Mouse (Mus musculus): ENCODE data around the gene Atxn7. TPM values are rescaled to one million over a fixed set of nuclear protein-coding genes. Genes with fewer than 3 reads are reported as not detected.
A peak's percentile ranks its signal among the peaks of the same experiment; 100 is the strongest.

Gene Atxn7
- polyA plus RNA-seq, 1 experiment from 2014 or later = 3.0 TPM

GRCm38 (mm10) chr14:13960482-13961325, 536 bp upstream of the Atxn7 start:
- peak; percentile 83 for DNase-seq (ENCODE audit: low spot score)
- Histone ChIP-seq H3K9me3 (no peaks in the 10 kb centered on the region), H3K27ac (peak overlapping the region; percentile 99), H3K4me3 (peak overlapping the region; percentile 96), H3K36me3 (peaks cover 5% of the 10 kb centered on the region), H3K4me1 (peaks cover 7% of the 10 kb centered on the region; the same call in 1 of the 2 replicates), H3K27me3 (ENCODE audit: insufficient read depth, poor library complexity, severe bottlenecking) (peaks cover 10% of the 10 kb centered on the region)
- 1% methylated on average over 66 of the region's 75 CpGs for WGBS

- H3K4me1 ChIP-seq = peaks cover 7% of the 10 kb centered on the region; the same call in 1 of the 2 replicates
- H3K27me3 ChIP-seq (ENCODE audit: insufficient read depth, poor library complexity, severe bottlenecking) = peaks cover 23% of the 10 kb centered on the region
- 90% methylated on average over 6 of the region's 6 CpGs for WGBS
- no peaks in the 10 kb centered on the region for H3K36me3 ChIP-seq
- no peak for DNase-seq (ENCODE audit: low spot score)
- H3K4me3 ChIP-seq = no peak overlapping the region
- no peak overlapping the region for H3K27ac ChIP-seq
- no peaks in the 10 kb centered on the region for H3K9me3 ChIP-seq
These were observed 1.2 kb downstream of the Atxn7 start for GRCm38 (mm10) chr14:13962476-13962875.

- no peaks in the 10 kb centered on the region for H3K36me3 ChIP-seq
- H3K4me1 ChIP-seq = peaks cover 7% of the 10 kb centered on the region; the same call in 1 of the 2 replicates
- no peaks in the 10 kb centered on the region for H3K9me3 ChIP-seq
- no peak overlapping the region for H3K4me3 ChIP-seq
- H3K27me3 ChIP-seq (ENCODE audit: insufficient read depth, poor library complexity, severe bottlenecking) = peaks cover 27% of the 10 kb centered on the region
- no peak for DNase-seq (ENCODE audit: low spot score)
- 75% methylated on average over 1 of the region's 1 CpGs for whole genome bisulfite sequencing
- H3K27ac ChIP-seq = no peak overlapping the region
These were observed 2.3 kb downstream of the Atxn7 start for GRCm38 (mm10) chr14:13963527-13963926.

- no peak for DNase-seq (ENCODE audit: low spot score)
- peaks cover 5% of the 10 kb centered on the region for H3K4me1 ChIP-seq
- 19% methylated on average over 1 of the region's 1 CpGs for WGBS
- no peaks in the 10 kb centered on the region for H3K36me3 ChIP-seq
- H3K4me3 ChIP-seq = no peak overlapping the region
- no peaks in the 10 kb centered on the region for H3K9me3 ChIP-seq
- no peak overlapping the region for H3K27ac ChIP-seq
- peaks cover 57% of the 10 kb centered on the region for H3K27me3 ChIP-seq (ENCODE audit: insufficient read depth, poor library complexity, severe bottlenecking)
These were observed 6.4 kb downstream of the Atxn7 start for GRCm38 (mm10) chr14:13967607-13968006.

GRCm38 (mm10) chr14:13968476-13968875, 7.2 kb downstream of the Atxn7 start:
- no peak for DNase-seq (ENCODE audit: low spot score)
- H3K27ac ChIP-seq = no peak overlapping the region
- 74% methylated on average over 5 of the region's 5 CpGs for WGBS
- no peaks in the 10 kb centered on the region for H3K36me3 ChIP-seq
- H3K4me3 ChIP-seq = no peak overlapping the region
- peaks cover 65% of the 10 kb centered on the region for H3K27me3 ChIP-seq (ENCODE audit: insufficient read depth, poor library complexity, severe bottlenecking)
- no peaks in the 10 kb centered on the region for H3K9me3 ChIP-seq
- H3K4me1 ChIP-seq = peaks cover 5% of the 10 kb centered on the region

GRCm38 (mm10) chr14:13970513-13970912, 9.3 kb downstream of the Atxn7 start:
- no peaks in the 10 kb centered on the region for H3K9me3 ChIP-seq
- no peak overlapping the region for H3K27ac ChIP-seq
- no peaks in the 10 kb centered on the region for H3K36me3 ChIP-seq
- no peak for DNase-seq (ENCODE audit: low spot score)
- H3K4me1 ChIP-seq = peaks cover 5% of the 10 kb centered on the region
- H3K27me3 ChIP-seq (ENCODE audit: insufficient read depth, poor library complexity, severe bottlenecking) = peaks cover 78% of the 10 kb centered on the region
- H3K4me3 ChIP-seq = no peak overlapping the region
- 90% methylated on average over 3 of the region's 3 CpGs for WGBS

GRCm38 (mm10) chr14:13971644-13972234, 10.5 kb downstream of the Atxn7 start:
- Histone ChIP-seq H3K4me1 (peaks cover 5% of the 10 kb centered on the region), H3K36me3 (no peaks in the 10 kb centered on the region), H3K9me3 (no peaks in the 10 kb centered on the region), H3K27ac (no peak overlapping the region), H3K4me3 (no peak overlapping the region), H3K27me3 (ENCODE audit: insufficient read depth, poor library complexity, severe bottlenecking) (peaks cover 70% of the 10 kb centered on the region)
- no peak for DNase-seq (ENCODE audit: low spot score)
- 48% methylated on average over 6 of the region's 6 CpGs for WGBS

GRCm38 (mm10) chr14:13977498-13977897, 16.3 kb downstream of the Atxn7 start:
- 66% methylated on average over 1 of the region's 1 CpGs for WGBS
- Histone ChIP-seq H3K27me3 (ENCODE audit: insufficient read depth, poor library complexity, severe bottlenecking) (peaks cover 63% of the 10 kb centered on the region), H3K27ac (no peak overlapping the region), H3K9me3 (no peaks in the 10 kb centered on the region), H3K4me3 (no peak overlapping the region), H3K4me1 (no peaks in the 10 kb centered on the region), H3K36me3 (no peaks in the 10 kb centered on the region)
- no peak for DNase-seq (ENCODE audit: low spot score)

- H3K27me3 ChIP-seq (ENCODE audit: insufficient read depth, poor library complexity, severe bottlenecking) = peaks cover 29% of the 10 kb centered on the region; the same call in 1 of the 2 replicates
- no peak overlapping the region for H3K27ac ChIP-seq
- H3K4me1 ChIP-seq = no peaks in the 10 kb centered on the region
- DNase-seq (ENCODE audit: low spot score) = no peak
- WGBS = 18% methylated on average over 2 of the region's 2 CpGs
- H3K36me3 ChIP-seq = no peaks in the 10 kb centered on the region
- H3K4me3 ChIP-seq = no peak overlapping the region
- H3K9me3 ChIP-seq = no peaks in the 10 kb centered on the region
These were observed 20.0 kb downstream of the Atxn7 start for GRCm38 (mm10) chr14:13981286-13981685.

- no peaks in the 10 kb centered on the region for H3K4me1 ChIP-seq
- peaks cover 26% of the 10 kb centered on the region; the same call in 1 of the 2 replicates for H3K27me3 ChIP-seq (ENCODE audit: insufficient read depth, poor library complexity, severe bottlenecking)
- 48% methylated on average over 2 of the region's 2 CpGs for WGBS
- no peak overlapping the region for H3K27ac ChIP-seq
- DNase-seq (ENCODE audit: low spot score) = no peak
- no peak overlapping the region for H3K4me3 ChIP-seq
- H3K9me3 ChIP-seq = no peaks in the 10 kb centered on the region
- H3K36me3 ChIP-seq = no peaks in the 10 kb centered on the region
These were observed 20.9 kb downstream of the Atxn7 start for GRCm38 (mm10) chr14:13982174-13982573.

- Histone ChIP-seq H3K27ac (no peak overlapping the region), H3K9me3 (no peaks in the 10 kb centered on the region), H3K36me3 (no peaks in the 10 kb centered on the region), H3K4me1 (no peaks in the 10 kb centered on the region), H3K27me3 (ENCODE audit: insufficient read depth, poor library complexity, severe bottlenecking) (no peaks in the 10 kb centered on the region), H3K4me3 (no peak overlapping the region)
- WGBS = 31% methylated on average over 2 of the region's 2 CpGs
- DNase-seq (ENCODE audit: low spot score) = no peak
These were observed 27.2 kb downstream of the Atxn7 start for GRCm38 (mm10) chr14:13988397-13988796.

- DNase-seq (ENCODE audit: low spot score) = no peak
- Histone ChIP-seq H3K27me3 (ENCODE audit: insufficient read depth, poor library complexity, severe bottlenecking) (no peaks in the 10 kb centered on the region), H3K36me3 (no peaks in the 10 kb centered on the region), H3K4me3 (no peak overlapping the region), H3K4me1 (peaks cover 4% of the 10 kb centered on the region; the same call in 1 of the 2 replicates), H3K9me3 (no peaks in the 10 kb centered on the region), H3K27ac (no peak overlapping the region)
- WGBS = 78% methylated on average over 3 of the region's 3 CpGs
These were observed 29.5 kb downstream of the Atxn7 start for GRCm38 (mm10) chr14:13990741-13991140.

All from heart, embryonic 10.5 days (tissue).